Mouse (Mus musculus): Measurements from ENCODE around the gene Tmem199. TPM values are rescaled to one million over a fixed set of nuclear protein-coding genes. Genes with fewer than 3 reads are reported as not detected.
"Not testable (repeated sequence)": the region's sequence is repeated elsewhere in the genome, so short reads cannot be mapped to it uniquely, and the experiment has no call there.

Tmem199 gene
- polyA plus RNA-seq, 1 experiment from 2014 or later: 52.9 TPM

DNA sequence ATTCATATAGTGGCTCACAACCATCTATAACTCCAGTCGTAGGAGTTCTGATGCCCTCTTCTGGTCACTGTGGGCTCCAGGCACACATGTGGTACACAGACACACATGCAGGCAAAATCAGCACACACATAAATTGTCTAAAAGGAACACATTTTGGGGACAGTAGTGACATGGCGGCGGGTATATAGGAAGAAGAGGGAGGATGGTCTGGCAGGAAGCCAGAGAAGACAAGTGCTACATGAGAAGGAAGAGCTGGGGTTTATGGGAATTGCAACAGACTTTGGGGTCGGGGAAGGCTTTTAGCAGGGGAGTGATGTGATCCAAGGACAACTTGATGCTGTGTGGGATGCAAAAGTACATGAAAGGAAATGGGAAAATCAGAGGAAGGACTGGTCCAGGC, 22.5 kb upstream of the Tmem199 start:
- H3K4me2 ChIP-seq (replicated peaks; ENCODE audit: low read depth, low read length): peak overlapping the region; percentile 60
- H3K9me3 ChIP-seq (ENCODE audit: control insufficient read depth, low read depth, low read length): no peaks in the 10 kb centered on the region
- peaks cover 14% of the 10 kb centered on the region for H3K36me3 ChIP-seq (ENCODE audit: control insufficient read depth, insufficient read depth, low read length)
- H3K27ac ChIP-seq (ENCODE audit: low read length): no peak overlapping the region
- WGBS: 85% methylated on average over 4 of the region's 4 CpGs
- H3K27me3 ChIP-seq (ENCODE audit: control insufficient read depth, insufficient read depth, low read length): no peaks in the 10 kb centered on the region
- no peak overlapping the region for H3K9ac ChIP-seq (replicated peaks; ENCODE audit: low read depth, low read length)
- peaks cover 20% of the 10 kb centered on the region for H3K4me1 ChIP-seq (ENCODE audit: control insufficient read depth, insufficient read depth, low read length)
- no peak for ATAC-seq (ENCODE audit: insufficient number of reproducible peaks, insufficient read depth, low FRiP score, low read depth)
- H3K4me3 ChIP-seq (ENCODE audit: low read depth, low read length): peak overlapping the region; percentile 66; the same call in 1 of the 2 replicates

DNA sequence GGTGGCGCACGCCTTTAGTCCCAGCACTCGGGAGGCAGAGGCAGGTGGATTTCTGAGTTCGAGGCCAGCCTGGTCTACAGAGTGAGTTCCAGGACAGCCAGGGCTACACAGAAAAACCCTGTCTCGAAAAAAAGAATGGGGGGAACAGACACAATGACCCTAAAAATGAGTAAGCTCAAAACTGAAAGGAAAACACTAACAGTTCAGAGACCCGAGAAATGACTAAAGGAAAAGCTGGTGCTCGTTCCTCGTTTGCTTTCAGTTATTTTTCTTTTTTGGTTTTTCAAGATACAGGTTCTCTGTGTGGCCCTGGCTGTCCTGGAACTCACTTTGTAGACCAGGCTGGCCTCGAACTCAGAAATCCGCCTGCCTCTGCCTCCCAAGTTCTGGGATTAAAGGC, 19.5 kb upstream of the Tmem199 start:
- ATAC-seq (ENCODE audit: insufficient number of reproducible peaks, insufficient read depth, low FRiP score, low read depth); H3K27me3 ChIP-seq (ENCODE audit: control insufficient read depth, insufficient read depth, low read length); H3K4me2 ChIP-seq (replicated peaks; ENCODE audit: low read depth, low read length); H3K27ac ChIP-seq (ENCODE audit: low read length); H3K4me3 ChIP-seq (ENCODE audit: low read depth, low read length); H3K9ac ChIP-seq (replicated peaks; ENCODE audit: low read depth, low read length); H3K9me3 ChIP-seq (ENCODE audit: control insufficient read depth, low read depth, low read length); H3K4me1 ChIP-seq (ENCODE audit: control insufficient read depth, insufficient read depth, low read length): not testable (repeated sequence)
- 88% methylated on average over 10 of the region's 10 CpGs for WGBS
- peaks cover 37% of the 10 kb centered on the region for H3K36me3 ChIP-seq (ENCODE audit: control insufficient read depth, insufficient read depth, low read length)

DNA sequence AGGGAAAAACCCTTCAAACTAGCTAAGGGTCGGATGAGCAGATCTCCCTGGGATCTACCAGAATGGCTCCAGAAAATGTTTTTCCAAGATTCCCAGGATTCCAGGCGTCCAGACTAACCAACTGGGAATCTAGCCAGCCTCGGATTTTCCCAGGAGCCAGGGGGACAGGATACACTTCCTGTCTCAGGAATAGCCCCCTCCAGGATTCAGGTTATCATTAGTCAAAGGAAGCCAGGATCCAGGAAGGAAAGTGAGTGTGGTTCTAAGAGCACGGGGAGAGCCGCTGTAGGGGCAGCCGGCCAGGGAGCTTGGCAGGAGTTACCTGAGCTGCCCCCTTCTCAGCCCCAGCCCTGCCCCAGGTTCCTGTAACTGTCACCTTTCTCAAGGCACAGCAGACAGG, 19.1 kb upstream of the Tmem199 start:
- WGBS: 65% methylated on average over 6 of the region's 6 CpGs
- Histone ChIP-seq H3K27me3 (ENCODE audit: control insufficient read depth, insufficient read depth, low read length) (no peaks in the 10 kb centered on the region), H3K4me3 (ENCODE audit: low read depth, low read length) (no peak overlapping the region), H3K27ac (ENCODE audit: low read length) (no peak overlapping the region; the same call in 1 of the 2 replicates), H3K4me2 (replicated peaks; ENCODE audit: low read depth, low read length) (no peak overlapping the region), H3K9ac (replicated peaks; ENCODE audit: low read depth, low read length) (no peak overlapping the region), H3K36me3 (ENCODE audit: control insufficient read depth, insufficient read depth, low read length) (peaks cover 42% of the 10 kb centered on the region), H3K9me3 (ENCODE audit: control insufficient read depth, low read depth, low read length) (no peaks in the 10 kb centered on the region), H3K4me1 (ENCODE audit: control insufficient read depth, insufficient read depth, low read length) (peaks cover 7% of the 10 kb centered on the region)
- ATAC-seq (ENCODE audit: insufficient number of reproducible peaks, insufficient read depth, low FRiP score, low read depth): no peak

GRCm38 (mm10) chr11:78530001-78530400, 18.0 kb upstream of the Tmem199 start:
- Histone ChIP-seq H3K4me2 (replicated peaks; ENCODE audit: low read depth, low read length) (no peak overlapping the region), H3K27ac (ENCODE audit: low read length) (no peak overlapping the region), H3K9me3 (ENCODE audit: control insufficient read depth, low read depth, low read length) (no peaks in the 10 kb centered on the region), H3K36me3 (ENCODE audit: control insufficient read depth, insufficient read depth, low read length) (peaks cover 51% of the 10 kb centered on the region), H3K27me3 (ENCODE audit: control insufficient read depth, insufficient read depth, low read length) (no peaks in the 10 kb centered on the region), H3K9ac (replicated peaks; ENCODE audit: low read depth, low read length) (no peak overlapping the region), H3K4me1 (ENCODE audit: control insufficient read depth, insufficient read depth, low read length) (peaks cover 6% of the 10 kb centered on the region), H3K4me3 (ENCODE audit: low read depth, low read length) (no peak overlapping the region)
- no peak for ATAC-seq (ENCODE audit: insufficient number of reproducible peaks, insufficient read depth, low FRiP score, low read depth)
- 96% methylated on average over 12 of the region's 12 CpGs for WGBS

DNA sequence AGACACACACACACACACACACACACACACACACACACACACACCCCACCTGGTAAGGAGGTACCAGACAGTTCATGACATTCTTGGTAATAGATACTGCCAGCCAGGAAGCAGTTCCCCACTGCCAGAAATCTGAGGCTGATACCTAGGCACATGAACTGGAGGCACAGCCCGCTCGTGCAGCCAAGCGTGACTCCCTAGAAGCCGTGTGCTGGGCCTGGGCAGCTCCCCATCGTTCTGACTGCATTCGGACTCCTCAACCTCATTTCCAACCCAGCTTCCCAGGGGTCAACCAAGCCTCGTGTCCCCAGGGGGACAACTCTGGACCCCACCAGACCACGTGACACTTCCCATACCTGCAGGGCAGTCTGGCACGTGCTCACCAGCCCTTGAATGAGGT, 16.7 kb upstream of the Tmem199 start:
- no peak overlapping the region for H3K4me3 ChIP-seq (ENCODE audit: low read depth, low read length)
- 91% methylated on average over 9 of the region's 9 CpGs for WGBS
- no peaks in the 10 kb centered on the region for H3K9me3 ChIP-seq (ENCODE audit: control insufficient read depth, low read depth, low read length)
- H3K4me2 ChIP-seq (replicated peaks; ENCODE audit: low read depth, low read length): no peak overlapping the region
- no peak overlapping the region for H3K27ac ChIP-seq (ENCODE audit: low read length)
- H3K9ac ChIP-seq (replicated peaks; ENCODE audit: low read depth, low read length): no peak overlapping the region
- no peak for ATAC-seq (ENCODE audit: insufficient number of reproducible peaks, insufficient read depth, low FRiP score, low read depth)
- H3K4me1 ChIP-seq (ENCODE audit: control insufficient read depth, insufficient read depth, low read length): no peaks in the 10 kb centered on the region
- H3K27me3 ChIP-seq (ENCODE audit: control insufficient read depth, insufficient read depth, low read length): no peaks in the 10 kb centered on the region
- H3K36me3 ChIP-seq (ENCODE audit: control insufficient read depth, insufficient read depth, low read length): peaks cover 64% of the 10 kb centered on the region

- Histone ChIP-seq H3K9me3 (ENCODE audit: control insufficient read depth, low read depth, low read length) (no peaks in the 10 kb centered on the region), H3K36me3 (ENCODE audit: control insufficient read depth, insufficient read depth, low read length) (peaks cover 88% of the 10 kb centered on the region), H3K27me3 (ENCODE audit: control insufficient read depth, insufficient read depth, low read length) (no peaks in the 10 kb centered on the region), H3K4me2 (replicated peaks; ENCODE audit: low read depth, low read length) (no peak overlapping the region), H3K4me1 (ENCODE audit: control insufficient read depth, insufficient read depth, low read length) (no peaks in the 10 kb centered on the region), H3K27ac (ENCODE audit: low read length) (no peak overlapping the region), H3K9ac (replicated peaks; ENCODE audit: low read depth, low read length) (no peak overlapping the region), H3K4me3 (ENCODE audit: low read depth, low read length) (no peak overlapping the region)
- no peak for ATAC-seq (ENCODE audit: insufficient number of reproducible peaks, insufficient read depth, low FRiP score, low read depth)
- WGBS: 84% methylated on average over 2 of the region's 2 CpGs
Observed at GRCm38 (mm10) chr11:78524838-78525237, 12.9 kb upstream of the Tmem199 start.

GRCm38 (mm10) chr11:78523241-78523955, 11.4 kb upstream of the Tmem199 start:
- no peak for ATAC-seq (ENCODE audit: insufficient number of reproducible peaks, insufficient read depth, low FRiP score, low read depth)
- H3K36me3 ChIP-seq (ENCODE audit: control insufficient read depth, insufficient read depth, low read length): peaks cover 87% of the 10 kb centered on the region

DNA sequence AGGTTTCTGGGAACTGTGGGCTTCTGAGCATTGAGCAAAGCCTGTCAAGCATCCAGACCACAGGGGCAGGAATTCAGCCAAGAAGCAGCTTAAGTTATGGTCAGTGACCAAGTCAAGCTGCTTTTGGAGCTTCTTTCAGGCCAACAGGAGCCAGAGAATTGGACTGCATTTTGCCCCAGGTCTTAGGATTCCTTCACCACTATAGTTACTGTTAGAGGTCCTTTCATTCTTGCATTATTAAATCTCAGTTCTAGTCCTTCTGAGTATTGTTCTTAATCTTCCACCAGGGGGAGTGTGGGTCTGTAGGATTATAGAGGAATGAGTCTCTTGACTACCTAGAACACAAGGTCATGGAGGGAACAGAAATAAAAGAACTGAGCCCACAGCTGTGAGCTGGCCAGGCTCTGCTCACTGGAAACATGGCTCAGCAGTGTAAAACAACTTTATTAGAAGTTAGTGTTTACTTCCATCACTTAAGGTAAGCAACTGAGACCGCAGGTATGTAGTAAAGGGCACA, 10.6 kb upstream of the Tmem199 start:
- H3K4me1 ChIP-seq (ENCODE audit: control insufficient read depth, insufficient read depth, low read length): no peaks in the 10 kb centered on the region
- H3K9me3 ChIP-seq (ENCODE audit: control insufficient read depth, low read depth, low read length): no peaks in the 10 kb centered on the region
- no peak overlapping the region for H3K27ac ChIP-seq (ENCODE audit: low read length)
- H3K9ac ChIP-seq (replicated peaks; ENCODE audit: low read depth, low read length): no peak overlapping the region
- ATAC-seq (ENCODE audit: insufficient number of reproducible peaks, insufficient read depth, low FRiP score, low read depth): no peak
- H3K27me3 ChIP-seq (ENCODE audit: control insufficient read depth, insufficient read depth, low read length): no peaks in the 10 kb centered on the region
- peaks cover 87% of the 10 kb centered on the region for H3K36me3 ChIP-seq (ENCODE audit: control insufficient read depth, insufficient read depth, low read length)
- H3K4me3 ChIP-seq (ENCODE audit: low read depth, low read length): no peak overlapping the region
- no peak overlapping the region for H3K4me2 ChIP-seq (replicated peaks; ENCODE audit: low read depth, low read length)
- WGBS: 100% methylated on average over 1 of the region's 1 CpGs

More at GRCm38 (mm10) chr11:78523241-78523955, 11.4 kb upstream of the Tmem199 start:
- H3K4me1 ChIP-seq (ENCODE audit: control insufficient read depth, insufficient read depth, low read length): no peaks in the 10 kb centered on the region
- WGBS: 82% methylated on average over 9 of the region's 9 CpGs
- no peaks in the 10 kb centered on the region for H3K27me3 ChIP-seq (ENCODE audit: control insufficient read depth, insufficient read depth, low read length)
- H3K4me3 ChIP-seq (ENCODE audit: low read depth, low read length): no peak overlapping the region
- H3K9me3 ChIP-seq (ENCODE audit: control insufficient read depth, low read depth, low read length): no peaks in the 10 kb centered on the region
- H3K9ac ChIP-seq (replicated peaks; ENCODE audit: low read depth, low read length): no peak overlapping the region
- H3K27ac ChIP-seq (ENCODE audit: low read length): no peak overlapping the region; the same call in 1 of the 2 replicates
- no peak overlapping the region for H3K4me2 ChIP-seq (replicated peaks; ENCODE audit: low read depth, low read length)

GRCm38 (mm10) chr11:78521880-78522279, 9.9 kb upstream of the Tmem199 start:
- H3K4me2 ChIP-seq (replicated peaks; ENCODE audit: low read depth, low read length): no peak overlapping the region
- no peak overlapping the region for H3K4me3 ChIP-seq (ENCODE audit: low read depth, low read length)
- peaks cover 83% of the 10 kb centered on the region for H3K36me3 ChIP-seq (ENCODE audit: control insufficient read depth, insufficient read depth, low read length)
- WGBS: 88% methylated on average over 3 of the region's 3 CpGs
- H3K9me3 ChIP-seq (ENCODE audit: control insufficient read depth, low read depth, low read length): no peaks in the 10 kb centered on the region
- H3K4me1 ChIP-seq (ENCODE audit: control insufficient read depth, insufficient read depth, low read length): no peaks in the 10 kb centered on the region
- no peaks in the 10 kb centered on the region for H3K27me3 ChIP-seq (ENCODE audit: control insufficient read depth, insufficient read depth, low read length)
- no peak overlapping the region for H3K27ac ChIP-seq (ENCODE audit: low read length)
- no peak overlapping the region for H3K9ac ChIP-seq (replicated peaks; ENCODE audit: low read depth, low read length)
- ATAC-seq (ENCODE audit: insufficient number of reproducible peaks, insufficient read depth, low FRiP score, low read depth): no peak

All from stomach, embryonic 14.5 days (tissue).